Mouse (Mus musculus) CH12.LX (cell line): ENCODE results near the gene Gm49387. TPM values are rescaled to one million over a fixed set of nuclear protein-coding genes. Genes with fewer than 3 reads are reported as not detected.

Source experiments
- DNase-seq: peaks from one replicate; pipeline ENCODE4 v3.0.0-alpha.2; 2013; ENCODE audit errors: extremely low read depth
- H3K27ac ChIP-seq: 2 replicates; pipeline ENCODE4 v1.5.1; 2012; ENCODE audit warnings: low read depth, mild to moderate bottlenecking, control low read depth, moderate library complexity; ENCODE audit not compliant: insufficient read depth
- H3K27me3 ChIP-seq: replicated peaks from 2 replicates; pipeline ENCODE3; 2012; ENCODE audit warnings: inconsistent platforms
- H3K36me3 ChIP-seq, 2 experiments: replicated peaks in 1 of 2; 2 replicates each; pipeline versions ENCODE3 to v1.6.1; 2012; ENCODE audit warnings: inconsistent platforms in 1 of 2, low read length in 1 of 2, mild to moderate bottlenecking in 1 of 2, mixed read lengths in 1 of 2, moderate library complexity in 1 of 2; ENCODE audit not compliant: control insufficient read depth in 1 of 2, insufficient read depth in 1 of 2
- H3K4me1 ChIP-seq, 2 experiments: 2 replicates each; pipeline ENCODE4 v1.6.1; 2012; ENCODE audit warnings: inconsistent platforms in 1 of 2, moderate library complexity in 1 of 2; ENCODE audit not compliant: insufficient read depth in 2 of 2, control insufficient read depth in 1 of 2
- H3K4me2 ChIP-seq: 2 replicates; pipeline ENCODE4 v1.6.1; 2012; ENCODE audit warnings: low read depth, mild to moderate bottlenecking, control low read depth; ENCODE audit not compliant: poor library complexity, insufficient read depth, severe bottlenecking
- H3K4me3 ChIP-seq, 3 experiments: fragments of 150-350 bp in 1 of 3; sonication (generic) in 1 of 3; replicated peaks in 1 of 3; 2 replicates each; pipeline versions ENCODE3 to v1.5.1; 2011 to 2012; ENCODE audit warnings: low read depth in 2 of 3, low read length in 2 of 3, mild to moderate bottlenecking in 2 of 3, moderate library complexity in 2 of 3, control low read depth in 1 of 3, improper control_type of control experiment in 1 of 3, inconsistent platforms in 1 of 3, mixed read lengths in 1 of 3; ENCODE audit not compliant: poor library complexity in 1 of 3
- H3K79me2 ChIP-seq: replicated peaks from 2 replicates; pipeline ENCODE4 v1.6.1; 2012; ENCODE audit warnings: mild to moderate bottlenecking, moderate library complexity; ENCODE audit not compliant: control insufficient read depth, poor library complexity, insufficient read depth, severe bottlenecking; ENCODE audit errors: extremely low read depth
- H3K9ac ChIP-seq: 2 replicates; pipeline ENCODE4 v1.6.1; 2012; ENCODE audit warnings: low read depth, mild to moderate bottlenecking, control low read depth, moderate library complexity; ENCODE audit not compliant: insufficient read depth
- H3K9me3 ChIP-seq: replicated peaks from 2 replicates; pipeline ENCODE3; 2012; ENCODE audit warnings: low read length, inconsistent platforms, mixed read lengths
- BHLHE40 ChIP-seq: IDR thresholded peaks from 2 replicates; pipeline ENCODE4 v1.6.1; 2011; ENCODE audit warnings: mild to moderate bottlenecking, low read depth, low read length, improper control_type of control experiment
- CHD1 ChIP-seq: IDR thresholded peaks from 2 replicates; pipeline ENCODE4 v1.6.1; 2012; ENCODE audit warnings: low read depth, low read length, improper control_type of control experiment, inconsistent platforms
- CHD2 ChIP-seq: IDR thresholded peaks from 2 replicates; pipeline ENCODE4 v1.6.1; 2011; ENCODE audit warnings: low read length, improper control_type of control experiment
- CTCF ChIP-seq, 2 experiments: IDR thresholded peaks in 1 of 2; conservative IDR thresholded peaks in 1 of 2; 2 replicates each; pipeline ENCODE4 v1.5.1; 2011 to 2012; ENCODE audit warnings: low read depth in 2 of 2, low read length in 2 of 2, improper control_type of control experiment in 1 of 2, inconsistent platforms in 1 of 2, mild to moderate bottlenecking in 1 of 2, moderate library complexity in 1 of 2
- E2F4 ChIP-seq: IDR thresholded peaks from 2 replicates; pipeline ENCODE4 v1.6.1; 2011; ENCODE audit warnings: low read depth, low read length, improper control_type of control experiment; ENCODE audit not compliant: insufficient replicate concordance
- EP300 ChIP-seq: IDR thresholded peaks from 2 replicates; pipeline ENCODE4 v1.6.1; 2011; ENCODE audit warnings: low read length, improper control_type of control experiment
- ETS1 ChIP-seq: conservative IDR thresholded peaks from 2 replicates; pipeline ENCODE4 v1.6.1; 2012; ENCODE audit warnings: low read depth, mild to moderate bottlenecking, inconsistent platforms, low read length, improper control_type of control experiment, moderate library complexity
- GABPA ChIP-seq: IDR thresholded peaks from 2 replicates; pipeline ENCODE4 v1.6.1; 2012; ENCODE audit warnings: low read depth, low read length, improper control_type of control experiment, inconsistent platforms; ENCODE audit not compliant: insufficient replicate concordance
- HCFC1 ChIP-seq: IDR thresholded peaks from 2 replicates; pipeline ENCODE4 v1.6.1; 2012; ENCODE audit warnings: low read depth, mild to moderate bottlenecking, inconsistent platforms, low read length, improper control_type of control experiment
- IRF4 ChIP-seq: IDR thresholded peaks from 2 replicates; pipeline ENCODE4 v1.6.1; 2014; ENCODE audit warnings: low read depth, mild to moderate bottlenecking, inconsistent platforms, low read length, improper control_type of control experiment
- JUN ChIP-seq: IDR thresholded peaks from 2 replicates; pipeline ENCODE4 v1.6.1; 2011; ENCODE audit warnings: low read depth, mild to moderate bottlenecking, low read length, improper control_type of control experiment, moderate library complexity; ENCODE audit not compliant: insufficient read depth
- JUND ChIP-seq: conservative IDR thresholded peaks from 2 replicates; pipeline ENCODE4 v1.6.1; 2011; ENCODE audit warnings: low read depth, low read length, improper control_type of control experiment
- MAX ChIP-seq: IDR thresholded peaks from 2 replicates; pipeline ENCODE4 v1.6.1; 2011; ENCODE audit warnings: low read length, improper control_type of control experiment
- MAZ ChIP-seq: IDR thresholded peaks from 2 replicates; pipeline ENCODE4 v1.6.1; 2012; ENCODE audit warnings: low read depth, mild to moderate bottlenecking, inconsistent platforms, low read length, improper control_type of control experiment, moderate library complexity
- MEF2A ChIP-seq: IDR thresholded peaks from 2 replicates; pipeline ENCODE4 v1.6.1; 2014; ENCODE audit warnings: low read depth, mild to moderate bottlenecking, inconsistent platforms, low read length, improper control_type of control experiment, borderline replicate concordance
- MXI1 ChIP-seq: IDR thresholded peaks from 2 replicates; pipeline ENCODE4 v1.6.1; 2011; ENCODE audit warnings: mild to moderate bottlenecking, low read depth, low read length, improper control_type of control experiment
- MYC ChIP-seq: IDR thresholded peaks from 2 replicates; pipeline ENCODE4 v1.6.1; 2011; ENCODE audit warnings: low read depth, mild to moderate bottlenecking, improper control_type of control experiment, low read length
- NELFE ChIP-seq: IDR thresholded peaks from 2 replicates; pipeline ENCODE4 v1.6.1; 2011; ENCODE audit warnings: low read depth, low read length, improper control_type of control experiment
- PAX5 ChIP-seq: IDR thresholded peaks from 2 replicates; pipeline ENCODE4 v1.6.1; 2012; ENCODE audit warnings: low read length, inconsistent platforms, mixed read lengths
- POLR2A ChIP-seq: IDR thresholded peaks from 2 replicates; pipeline ENCODE4 v1.6.1; 2011; ENCODE audit warnings: low read depth, mild to moderate bottlenecking, improper control_type of control experiment, low read length
- POLR2AphosphoS2 ChIP-seq: IDR thresholded peaks from 2 replicates; pipeline ENCODE4 v1.6.1; 2011; ENCODE audit warnings: low read depth, low read length, improper control_type of control experiment
- RAD21 ChIP-seq: IDR thresholded peaks from 2 replicates; pipeline ENCODE4 v1.6.1; 2011; ENCODE audit warnings: low read depth, mild to moderate bottlenecking, low read length, improper control_type of control experiment, moderate library complexity
- RCOR1 ChIP-seq: conservative IDR thresholded peaks from 2 replicates; pipeline ENCODE4 v1.6.1; 2012; ENCODE audit warnings: low read depth, mild to moderate bottlenecking, inconsistent platforms, low read length, improper control_type of control experiment
- SIN3A ChIP-seq: IDR thresholded peaks from 2 replicates; pipeline ENCODE4 v1.6.1; 2012; ENCODE audit warnings: low read length, improper control_type of control experiment, inconsistent platforms
- SMC3 ChIP-seq: IDR thresholded peaks from 2 replicates; pipeline ENCODE4 v1.6.1; 2011; ENCODE audit warnings: low read depth, low read length, improper control_type of control experiment
- TBP ChIP-seq: conservative IDR thresholded peaks from 2 replicates; pipeline ENCODE4 v1.6.1; 2011; ENCODE audit warnings: low read depth, low read length, improper control_type of control experiment
- TCF12 ChIP-seq: IDR thresholded peaks from 2 replicates; pipeline ENCODE4 v1.6.1; 2014; ENCODE audit warnings: low read depth, mild to moderate bottlenecking, inconsistent platforms, low read length, improper control_type of control experiment
- UBTF ChIP-seq: IDR thresholded peaks from 2 replicates; pipeline ENCODE4 v1.6.1; 2012; ENCODE audit warnings: low read depth, mild to moderate bottlenecking, inconsistent platforms, low read length, improper control_type of control experiment, moderate library complexity
- USF1 ChIP-seq: IDR thresholded peaks from 2 replicates; pipeline ENCODE4 v1.6.1; 2014; ENCODE audit warnings: low read depth, mild to moderate bottlenecking, inconsistent platforms, low read length, improper control_type of control experiment
- ZKSCAN1 ChIP-seq: IDR thresholded peaks from 2 replicates; pipeline ENCODE4 v1.6.1; 2012; ENCODE audit warnings: low read depth, inconsistent platforms, low read length, improper control_type of control experiment, borderline replicate concordance
- ZNF384 ChIP-seq: IDR thresholded peaks from 2 replicates; pipeline ENCODE4 v1.6.1; 2012; ENCODE audit warnings: low read depth, low read length, improper control_type of control experiment, inconsistent platforms
- dilution Hi-C: fragments of 300-500 bp; cut with MboI; formaldehyde crosslinking; loops from 2 replicates; pipeline ENCODE4 v1.14.3; 2020; ENCODE audit warnings: low sequenced_read_pairs; ENCODE audit not compliant: extremely low pct_unique_long_range_greater_than_20kb, extremely low pct_ligation_motif_present
- in situ Hi-C: fragments of 300-500 bp; cut with MboI; formaldehyde crosslinking; loops from 3 replicates; pipeline ENCODE4 v1.14.3; 2019; ENCODE audit warnings: low sequenced_read_pairs, low pct_ligation_motif_present, low pct_unique_long_range_greater_than_20kb, mixed read lengths
- polyA plus RNA-seq: library from polyadenylated mRNA; unstranded; fragments of >175 nt; gene quantifications from 2 replicates; pipeline ENCODE4 v1.2.1, GENCODE M21; 2012; ENCODE audit warnings: low read depth; ENCODE audit not compliant: insufficient read length
- total RNA-seq, 2 experiments: library from RNA; depleted of rRNA; stranded (reverse); fragments of 300-350 nt in 1 of 2; fragments of >200 nt in 1 of 2; gene quantifications; 2 replicates each; pipeline ENCODE4 v1.2.3; 2012 to 2014

Gm49387 gene
- total and polyA plus RNA-seq, 3 experiments = 0.71 TPM; not detected in 2

- Histone ChIP-seq H3K27ac (0 out of 2 replicates have a peak overlapping the region, but pooled peaks have one; percentile 48), H3K4me3 (no peak overlapping the region), H3K4me1 (peaks cover 40 to 86% of the 10 kb centered on the region in 2 experiments), H3K36me3 (peaks cover 10 to 32% of the 10 kb centered on the region in 2 experiments), H3K9me3 (peaks cover 8% of the 10 kb centered on the region), H3K27me3 (no peaks in the 10 kb centered on the region), H3K9ac (no peak overlapping the region), H3K4me2 (no peak overlapping the region), H3K79me2 (no peaks in the 10 kb centered on the region)
- dilution Hi-C loops = no loop called here
- DNase-seq = no peak
- in situ Hi-C loops = no loop called here
- TF ChIP-seq POLR2A = no peak
- no peak for TF ChIP-seq JUND
- no peak for TF ChIP-seq E2F4
- TF ChIP-seq BHLHE40 = no peak
- no peak for TF ChIP-seq HCFC1
- no peak for TF ChIP-seq MAZ
- no peak for TF ChIP-seq CTCF (conservative IDR thresholded peaks at IDR 0.05 in 1 of 2, IDR thresholded peaks at IDR 0.05 in 1 of 2; ENCODE audit: low read depth in 2 of 2, low read length in 2 of 2)
- TF ChIP-seq TBP = no peak
- TF ChIP-seq TCF12 = no peak
- no peak for TF ChIP-seq SMC3
- TF ChIP-seq JUN = no peak
- TF ChIP-seq EP300 = no peak
- TF ChIP-seq ZNF384 = no peak
- TF ChIP-seq PAX5 = no peak
- TF ChIP-seq POLR2AphosphoS2 = no peak
Measured at GRCm38 (mm10) chr14:31665566-31665940, 24.9 kb upstream of the Gm49387 start.

GRCm38 (mm10) chr14:31664903-31665565 lies 24.4 kb upstream of the Gm49387 start:
- peaks cover 36 to 86% of the 10 kb centered on the region in 2 experiments for H3K4me1 ChIP-seq
- dilution Hi-C loops (no loop called here), in situ Hi-C loops (no loop called here)
- H3K27ac ChIP-seq = peak overlapping the region; percentile 48
- peaks cover 8% of the 10 kb centered on the region for H3K9me3 ChIP-seq
- H3K4me3 ChIP-seq = peak overlapping the region in 1 of 3 experiments; percentile 15
- DNase-seq = peak; percentile 86
- H3K79me2 ChIP-seq = no peaks in the 10 kb centered on the region
- peaks cover 10 to 32% of the 10 kb centered on the region in 2 experiments for H3K36me3 ChIP-seq
- H3K27me3 ChIP-seq = no peaks in the 10 kb centered on the region
- H3K4me2 ChIP-seq = peak overlapping the region; percentile 53
- peak overlapping the region; percentile 33 for H3K9ac ChIP-seq
- TF ChIP-seq GABPA (no peak), EP300 (no peak; the same call in 1 of the 2 replicates), MAX (no peak), BHLHE40 (peak; percentile 75), HCFC1 (no peak), RCOR1 (no peak), MAZ (peak; percentile 73), ZKSCAN1 (no peak), UBTF (no peak), ZNF384 (no peak), POLR2A (no peak), MXI1 (no peak), MYC (peak; percentile 70; the same call in 1 of the 2 replicates), JUND (no peak), JUN (no peak), NELFE (no peak), USF1 (no peak), SMC3 (no peak), MEF2A (no peak), IRF4 (peak; percentile 79), RAD21 (no peak; the same call in 1 of the 2 replicates), SIN3A (no peak), CHD2 (no peak), TCF12 (no peak), E2F4 (no peak), CHD1 (no peak), ETS1 (no peak; the same call in 1 of the 2 replicates)
